Mouse (Mus musculus) ES-Bruce4 (cell line): ENCODE results near the gene Aebp1. TPM values are rescaled to one million over a fixed set of nuclear protein-coding genes. Genes with fewer than 3 reads are reported as not detected.

Experiments used
- H3K27ac ChIP-seq: 2 replicates; pipeline ENCODE4 v1.5.1; 2012; ENCODE audit warnings: low read length, inconsistent platforms; ENCODE audit not compliant: insufficient read depth
- H3K27me3 ChIP-seq: 2 replicates; pipeline ENCODE4 v1.6.1; 2012; ENCODE audit warnings: mild to moderate bottlenecking, low read length, inconsistent platforms; ENCODE audit not compliant: control insufficient read depth, poor library complexity, insufficient read depth, severe bottlenecking
- H3K36me3 ChIP-seq: 2 replicates; pipeline ENCODE4 v1.6.1; 2012; ENCODE audit warnings: inconsistent platforms, mild to moderate bottlenecking, low read length, moderate library complexity; ENCODE audit not compliant: control insufficient read depth, poor library complexity, insufficient read depth, severe bottlenecking
- H3K4me1 ChIP-seq: one replicate; pipeline ENCODE4 v1.8.1; 2011; ENCODE audit warnings: low read length; ENCODE audit not compliant: control insufficient read depth, insufficient read depth
- H3K4me3 ChIP-seq: 2 replicates; pipeline ENCODE4 v1.5.1; 2011; ENCODE audit warnings: low read depth, mild to moderate bottlenecking, low read length
- H3K9ac ChIP-seq: 2 replicates; pipeline ENCODE4 v1.6.1; 2012; ENCODE audit warnings: low read depth, mild to moderate bottlenecking, inconsistent platforms; ENCODE audit not compliant: poor library complexity, severe bottlenecking
- H3K9me3 ChIP-seq: replicated peaks from 2 replicates; pipeline ENCODE4 v1.6.1; 2012; ENCODE audit warnings: mild to moderate bottlenecking, low read length, inconsistent platforms; ENCODE audit not compliant: control insufficient read depth, poor library complexity, insufficient read depth, severe bottlenecking
- CTCF ChIP-seq: IDR thresholded peaks from one replicate; pipeline ENCODE4 v1.8.1; 2011; ENCODE audit warnings: low read depth, low read length
- EP300 ChIP-seq: IDR thresholded peaks from 2 replicates; pipeline ENCODE4 v1.6.1; 2011; ENCODE audit warnings: low read depth, low read length; ENCODE audit not compliant: insufficient read depth
- POLR2A ChIP-seq: IDR thresholded peaks from one replicate; pipeline ENCODE4 v1.8.1; 2011; ENCODE audit warnings: low read length; ENCODE audit not compliant: insufficient read depth
- polyA plus RNA-seq: library from polyadenylated mRNA; stranded (reverse); fragments of >200 nt; gene quantifications from 2 replicates; pipeline ENCODE4 v1.2.4, GENCODE M21; 2011; ENCODE audit warnings: low read depth; ENCODE audit not compliant: missing spikeins, insufficient read depth, insufficient read length

Gene Aebp1
- polyA plus RNA-seq, 1 experiment = 5.5 TPM

GRCm38 (mm10) chr11:5841751-5842150 is 20.0 kb upstream of the Aebp1 start:
- no peak overlapping the region for H3K4me3 ChIP-seq
- peaks cover 32% of the 10 kb centered on the region for H3K9me3 ChIP-seq
- no peak for TF ChIP-seq POLR2A
- TF ChIP-seq CTCF = no peak
- no peak for TF ChIP-seq EP300
- no peak overlapping the region for H3K27ac ChIP-seq
- H3K9ac ChIP-seq = no peak overlapping the region
- no peaks in the 10 kb centered on the region for H3K27me3 ChIP-seq
- no peaks in the 10 kb centered on the region for H3K4me1 ChIP-seq
- no peaks in the 10 kb centered on the region for H3K36me3 ChIP-seq

GRCm38 (mm10) chr11:5843131-5843530 is 18.6 kb upstream of the Aebp1 start:
- H3K9ac ChIP-seq = no peak overlapping the region
- no peaks in the 10 kb centered on the region for H3K4me1 ChIP-seq
- no peaks in the 10 kb centered on the region for H3K27me3 ChIP-seq
- TF ChIP-seq EP300 = no peak
- no peak for TF ChIP-seq POLR2A
- TF ChIP-seq CTCF = no peak
- H3K36me3 ChIP-seq = no peaks in the 10 kb centered on the region
- no peak overlapping the region for H3K27ac ChIP-seq
- no peak overlapping the region for H3K4me3 ChIP-seq
- H3K9me3 ChIP-seq = peaks cover 32% of the 10 kb centered on the region

- Histone ChIP-seq H3K27ac (no peak overlapping the region), H3K27me3 (no peaks in the 10 kb centered on the region), H3K4me3 (no peak overlapping the region), H3K36me3 (no peaks in the 10 kb centered on the region), H3K9me3 (peaks cover 17% of the 10 kb centered on the region), H3K4me1 (peaks cover 2% of the 10 kb centered on the region), H3K9ac (no peak overlapping the region)
- no peak for TF ChIP-seq CTCF
- no peak for TF ChIP-seq POLR2A
- no peak for TF ChIP-seq EP300
Measured at GRCm38 (mm10) chr11:5846639-5847345, 15.0 kb upstream of the Aebp1 start.

- no peak for TF ChIP-seq EP300
- TF ChIP-seq POLR2A = no peak
- TF ChIP-seq CTCF = no peak
Measured at GRCm38 (mm10) chr11:5848741-5849140, 13.0 kb upstream of the Aebp1 start.

GRCm38 (mm10) chr11:5849316-5849715 is 12.4 kb upstream of the Aebp1 start:
- Histone ChIP-seq H3K4me3 (no peak overlapping the region), H3K27me3 (no peaks in the 10 kb centered on the region), H3K27ac (no peak overlapping the region), H3K9me3 (no peaks in the 10 kb centered on the region; the same call in 1 of the 2 replicates), H3K4me1 (peaks cover 2% of the 10 kb centered on the region), H3K36me3 (no peaks in the 10 kb centered on the region), H3K9ac (no peak overlapping the region)
- TF ChIP-seq EP300 = no peak
- TF ChIP-seq CTCF = no peak
- TF ChIP-seq POLR2A = no peak

More at GRCm38 (mm10) chr11:5848741-5849140, 13.0 kb upstream of the Aebp1 start:
- Histone ChIP-seq H3K4me3 (no peak overlapping the region), H3K27me3 (no peaks in the 10 kb centered on the region), H3K27ac (no peak overlapping the region), H3K36me3 (no peaks in the 10 kb centered on the region), H3K9ac (no peak overlapping the region), H3K9me3 (peaks cover 4% of the 10 kb centered on the region), H3K4me1 (peaks cover 2% of the 10 kb centered on the region)

GRCm38 (mm10) chr11:5850452-5850851 is 11.3 kb upstream of the Aebp1 start:
- H3K27ac ChIP-seq = no peak overlapping the region
- no peaks in the 10 kb centered on the region for H3K36me3 ChIP-seq
- no peak overlapping the region for H3K4me3 ChIP-seq
- TF ChIP-seq POLR2A (no peak), EP300 (no peak), CTCF (no peak)
- no peak overlapping the region for H3K9ac ChIP-seq
- H3K4me1 ChIP-seq = peaks cover 2% of the 10 kb centered on the region
- no peaks in the 10 kb centered on the region; the same call in 1 of the 2 replicates for H3K9me3 ChIP-seq
- no peaks in the 10 kb centered on the region for H3K27me3 ChIP-seq
